Mouse (Mus musculus) limb, embryonic 14.5 days (tissue): Measurements from ENCODE around the gene Adk. TPM values are rescaled to one million over a fixed set of nuclear protein-coding genes. Genes with fewer than 3 reads are reported as not detected.
A peak's percentile ranks its signal among the peaks of the same experiment; 100 is the strongest.

Experiments used
- ATAC-seq: fragments of 200-750 bp; cut with Nextera tagmentation; 2 replicates; pipeline ENCODE4 v1.8.0; 2017; ENCODE audit warnings: low read depth, moderate number of reproducible peaks, moderate TSS enrichment; ENCODE audit not compliant: low FRiP score
- DNase-seq: peaks from one replicate; pipeline ENCODE4 v3.0.0-alpha.2; 2015; ENCODE audit warnings: low spot score
- H3K27ac ChIP-seq: fragments of 300-500 bp; sonication (generic); replicated peaks from 2 replicates; pipeline ENCODE4 v1.5.1; 2014; ENCODE audit warnings: low read depth, mild to moderate bottlenecking, low read length, moderate library complexity, mixed read lengths
- H3K27me3 ChIP-seq: fragments of 300-500 bp; sonication (generic); 2 replicates; pipeline ENCODE4 v1.6.1; 2014; ENCODE audit warnings: low read length, mixed read lengths; ENCODE audit not compliant: control insufficient read depth, insufficient read depth
- H3K36me3 ChIP-seq: fragments of 300-500 bp; sonication (generic); 2 replicates; pipeline ENCODE4 v1.6.1; 2014; ENCODE audit warnings: mild to moderate bottlenecking, low read length, moderate library complexity, mixed read lengths; ENCODE audit not compliant: control insufficient read depth, insufficient read depth
- H3K4me1 ChIP-seq: fragments of 300-500 bp; sonication (generic); 2 replicates; pipeline ENCODE4 v1.6.1; 2014; ENCODE audit warnings: antibody characterized with exemption, low read length, mixed read lengths; ENCODE audit not compliant: control insufficient read depth, insufficient read depth
- H3K4me2 ChIP-seq: fragments of 300-500 bp; sonication (generic); replicated peaks from 2 replicates; pipeline ENCODE4 v1.6.1; 2014; ENCODE audit warnings: low read depth, mild to moderate bottlenecking, low read length, moderate library complexity; ENCODE audit not compliant: severe bottlenecking
- H3K4me3 ChIP-seq: fragments of 300-500 bp; sonication (generic); replicated peaks from 2 replicates; pipeline ENCODE4 v1.5.1; 2014; ENCODE audit warnings: low read length
- H3K9ac ChIP-seq: fragments of 300-500 bp; sonication (generic); 2 replicates; pipeline ENCODE4 v1.6.1; 2014; ENCODE audit warnings: mild to moderate bottlenecking, low read depth, low read length, moderate library complexity; ENCODE audit not compliant: severe bottlenecking
- H3K9me3 ChIP-seq: fragments of 300-500 bp; sonication (generic); 2 replicates; pipeline ENCODE4 v1.6.1; 2016; ENCODE audit warnings: low read length; ENCODE audit not compliant: control insufficient read depth
- POLR2A ChIP-seq: fragments of 200-500 bp; IDR thresholded peaks from 2 replicates; pipeline ENCODE4 v1.8.0; 2012; ENCODE audit warnings: inconsistent platforms, mild to moderate bottlenecking, moderate library complexity, borderline replicate concordance; ENCODE audit not compliant: insufficient read depth, insufficient read length; ENCODE audit errors: extremely low read depth
- WGBS: fragments of 180-500 bp; shearing (Covaris S2); extraction: QIAGEN DNeasy Blood & Tissue Kit; methylation state at CpG from one replicate; pipeline ENCODE4 v1.1.7; 2014; 5-methylcytosine and 5-hydroxymethylcytosine counted together
- polyA plus RNA-seq, 2 experiments: library from polyadenylated mRNA; depleted of rRNA in 1 of 2; stranded (reverse) in 1 of 2; unstranded in 1 of 2; fragments of >200 nt; fragmentation: Nextera tagmentation in 1 of 2; extraction: Ambion mirVana in 1 of 2; gene quantifications; 2 replicates each; pipeline versions ENCODE4 v1.2.1 to v1.2.3; 2012 to 2014

The Adk gene
- polyA plus RNA-seq, 2 experiments = 55.6 to 140 TPM

GRCm38 (mm10) chr14:21064321-21064720, 11.9 kb downstream of the Adk start:
- no peak for ATAC-seq
- H3K9me3 ChIP-seq = no peaks in the 10 kb centered on the region
- no peak overlapping the region for H3K4me3 ChIP-seq
- no peaks in the 10 kb centered on the region for H3K36me3 ChIP-seq
- no peak overlapping the region for H3K27ac ChIP-seq
- DNase-seq = no peak
- WGBS = 23% methylated on average over 1 of the region's 1 CpGs
- no peak overlapping the region for H3K4me2 ChIP-seq
- H3K4me1 ChIP-seq = no peaks in the 10 kb centered on the region; the same call in 1 of the 2 replicates
- no peak overlapping the region for H3K9ac ChIP-seq
- TF ChIP-seq POLR2A = no peak
- no peaks in the 10 kb centered on the region for H3K27me3 ChIP-seq

GRCm38 (mm10) chr14:21065490-21066162, 13.3 kb downstream of the Adk start:
- Histone ChIP-seq H3K27ac (no peak overlapping the region), H3K27me3 (no peaks in the 10 kb centered on the region), H3K9me3 (no peaks in the 10 kb centered on the region), H3K36me3 (no peaks in the 10 kb centered on the region), H3K9ac (no peak overlapping the region), H3K4me2 (no peak overlapping the region), H3K4me1 (no peaks in the 10 kb centered on the region; the same call in 1 of the 2 replicates), H3K4me3 (no peak overlapping the region)
- ATAC-seq = no peak
- no peak for DNase-seq
- TF ChIP-seq POLR2A = no peak
- WGBS = 69% methylated on average over 8 of the region's 8 CpGs

GRCm38 (mm10) chr14:21069594-21069993, 17.2 kb downstream of the Adk start:
- Histone ChIP-seq H3K9me3 (no peaks in the 10 kb centered on the region), H3K4me2 (no peak overlapping the region), H3K36me3 (no peaks in the 10 kb centered on the region), H3K4me3 (no peak overlapping the region), H3K9ac (no peak overlapping the region), H3K27ac (no peak overlapping the region), H3K4me1 (no peaks in the 10 kb centered on the region), H3K27me3 (no peaks in the 10 kb centered on the region)
- DNase-seq (no peak), ATAC-seq (no peak)
- no peak for TF ChIP-seq POLR2A
- 86% methylated on average over 5 of the region's 5 CpGs for WGBS

- no peak for ATAC-seq
- DNase-seq = no peak
- Histone ChIP-seq H3K4me1 (peaks cover 13% of the 10 kb centered on the region; the same call in 1 of the 2 replicates), H3K27ac (no peak overlapping the region), H3K4me2 (no peak overlapping the region), H3K36me3 (no peaks in the 10 kb centered on the region), H3K27me3 (no peaks in the 10 kb centered on the region), H3K4me3 (no peak overlapping the region), H3K9me3 (no peaks in the 10 kb centered on the region), H3K9ac (no peak overlapping the region)
- 73% methylated on average over 3 of the region's 3 CpGs for WGBS
- no peak for TF ChIP-seq POLR2A
Observed at GRCm38 (mm10) chr14:21073981-21074380, 21.6 kb downstream of the Adk start.

- peak overlapping the region; percentile 64; the same call in 1 of the 2 replicates for H3K4me3 ChIP-seq
- ATAC-seq = no peak
Observed at GRCm38 (mm10) chr14:21074398-21075320, 22.3 kb downstream of the Adk start.

More at GRCm38 (mm10) chr14:21074398-21075320, 22.3 kb downstream of the Adk start:
- DNase-seq = no peak
- Histone ChIP-seq H3K27ac (no peak overlapping the region), H3K9ac (no peak overlapping the region), H3K9me3 (no peaks in the 10 kb centered on the region), H3K27me3 (no peaks in the 10 kb centered on the region), H3K4me2 (no peak overlapping the region), H3K36me3 (no peaks in the 10 kb centered on the region), H3K4me1 (peaks cover 16% of the 10 kb centered on the region; the same call in 1 of the 2 replicates)
- TF ChIP-seq POLR2A = no peak
- 58% methylated on average over 11 of the region's 11 CpGs for WGBS
